30 mouse cellular contexts compared by ENCODE assay signal in genomic region chr6:19457048-19457447, GRCm38 (mm10).
DNase-seq lines count a peak whose midpoint lies in the region; ATAC-seq lines count a peak whose summit lies in the region.
"Had no signal": no experiment of that assay in that cellular context is flagged by ENCODE, and none has a peak within 500 bp of the region (broad histone marks: within the 10 kb centered on the region; RNA-seq: fewer than 3 reads in every experiment).

No protein-coding gene starts in this region.

- no peak overlapping the region for H3K27ac ChIP-seq in forebrain, embryonic 12.5 days
- H3K27ac ChIP-seq: embryonic facial prominence, embryonic 15.5 days; forebrain, embryonic 15.5 days; heart, embryonic 15.5 days; hindbrain, embryonic 10.5 days; hindbrain, embryonic 13.5 days; intestine, embryonic 15.5 days had no signal

- no peaks in the 10 kb centered on the region for H3K36me3 ChIP-seq in forebrain, embryonic 12.5 days (replicated peaks)
- H3K36me3 ChIP-seq: embryonic facial prominence, embryonic 15.5 days; forebrain, embryonic 15.5 days; G1E; heart, embryonic 12.5 days; heart, embryonic 15.5 days; hindbrain, embryonic 10.5 days; hindbrain, embryonic 13.5 days; intestine, embryonic 15.5 days had no signal

- H3K4me3 ChIP-seq in forebrain, embryonic 12.5 days (replicated peaks): no peak overlapping the region
- H3K4me3 ChIP-seq: embryonic facial prominence, embryonic 15.5 days; forebrain, embryonic 15.5 days; heart, embryonic 12.5 days; heart, embryonic 15.5 days; hindbrain, embryonic 10.5 days; hindbrain, embryonic 13.5 days; intestine, embryonic 15.5 days had no signal

- no peak overlapping the region for H3K9ac ChIP-seq in forebrain, embryonic 12.5 days
- H3K9ac ChIP-seq: embryonic facial prominence, embryonic 15.5 days; forebrain, embryonic 15.5 days; heart, embryonic 12.5 days; heart, embryonic 15.5 days; hindbrain, embryonic 13.5 days; intestine, embryonic 15.5 days had no signal

- H3K9me3 ChIP-seq in forebrain, embryonic 12.5 days: no peaks in the 10 kb centered on the region
- H3K9me3 ChIP-seq: embryonic facial prominence, embryonic 15.5 days; forebrain, embryonic 15.5 days; G1E; heart, embryonic 12.5 days; heart, embryonic 15.5 days; hindbrain, embryonic 10.5 days; hindbrain, embryonic 13.5 days; intestine, embryonic 15.5 days had no signal

- ATAC-seq in forebrain, embryonic 12.5 days (ENCODE audit: low FRiP score): no peak
- ATAC-seq: activated CD4-positive, CD25-positive, alpha-beta regulatory T cell, adult 4 months; CD4-positive, CD25-positive, alpha-beta regulatory T cell, adult 4 months; forebrain, embryonic 15.5 days; hindbrain, embryonic 16.5 days; intestine, embryonic 15.5 days; Patski had no signal

- WGBS in forebrain, embryonic 12.5 days: 78% methylated on average over 4 of the region's 4 CpGs

- no peaks in the 10 kb centered on the region for H3K4me1 ChIP-seq in forebrain, embryonic 12.5 days
- H3K4me1 ChIP-seq: embryonic facial prominence, embryonic 15.5 days; forebrain, embryonic 15.5 days; heart, embryonic 12.5 days; heart, embryonic 15.5 days; hindbrain, embryonic 10.5 days; hindbrain, embryonic 13.5 days; intestine, embryonic 15.5 days had no signal

- no peak overlapping the region for H3K4me2 ChIP-seq in forebrain, embryonic 12.5 days
- H3K4me2 ChIP-seq: embryonic facial prominence, embryonic 15.5 days; forebrain, embryonic 15.5 days; heart, embryonic 12.5 days; heart, embryonic 15.5 days; hindbrain, embryonic 13.5 days; intestine, embryonic 15.5 days had no signal

- DNase-seq in heart, adult 11 months: peak; percentile 55
- DNase-seq in heart, adult 8-10 months (ENCODE audit: low spot score): no peak
- peak; percentile 54 for DNase-seq in R1 (ENCODE audit: low read depth, low spot score)
- peak; percentile 0 for DNase-seq in mesoderm, embryonic 11.5 days (ENCODE audit: low read depth, low spot score)
- no peak for DNase-seq in urinary bladder, postnatal 4 days (ENCODE audit: low spot score in 2 of 2)
- DNase-seq: adrenal gland, adult 8-10 months; adrenal gland, postnatal 25 days; cerebellum, adult 11-12 months; cerebellum, adult 8-10 months; cerebellum, postnatal 10 days; cerebellum, postnatal 36 days; embryo, embryonic 11 days; gastrocnemius, postnatal 10 days; gastrocnemius, postnatal 36 days; heart, postnatal 10 days; heart, postnatal 36 days; kidney, adult 11 months had no signal

- no peaks in the 10 kb centered on the region for H3K27me3 ChIP-seq in forebrain, embryonic 12.5 days
- H3K27me3 ChIP-seq: embryonic facial prominence, embryonic 15.5 days; forebrain, embryonic 15.5 days; heart, embryonic 12.5 days; heart, embryonic 15.5 days; hindbrain, embryonic 13.5 days; intestine, embryonic 15.5 days; Patski had no signal

Comparison
In these comparisons a context has a peak if more than half of its experiments do, and no peak if none do; other contexts are left out.
1. DNase-seq: peak in heart, adult 11 months (single experiment), R1 (single experiment) and mesoderm, embryonic 11.5 days (single experiment); none in heart, adult 8-10 months (single experiment) and urinary bladder, postnatal 4 days (0 of 2).